Mouse (Mus musculus) CH12.LX (cell line): ENCODE results near the gene Arhgef28.

Experiments
- BHLHE40 ChIP-seq: IDR thresholded peaks from 2 replicates; pipeline ENCODE4 v1.6.1; 2011; ENCODE audit warnings: mild to moderate bottlenecking, low read depth, low read length, improper control_type of control experiment
- CHD2 ChIP-seq: IDR thresholded peaks from 2 replicates; pipeline ENCODE4 v1.6.1; 2011; ENCODE audit warnings: low read length, improper control_type of control experiment
- CTCF ChIP-seq, 2 experiments: IDR thresholded peaks in 1 of 2; conservative IDR thresholded peaks in 1 of 2; 2 replicates each; pipeline ENCODE4 v1.5.1; 2011 to 2012; ENCODE audit warnings: low read depth in 2 of 2, low read length in 2 of 2, improper control_type of control experiment in 1 of 2, inconsistent platforms in 1 of 2, mild to moderate bottlenecking in 1 of 2, moderate library complexity in 1 of 2
- EP300 ChIP-seq: IDR thresholded peaks from 2 replicates; pipeline ENCODE4 v1.6.1; 2011; ENCODE audit warnings: low read length, improper control_type of control experiment
- ETS1 ChIP-seq: conservative IDR thresholded peaks from 2 replicates; pipeline ENCODE4 v1.6.1; 2012; ENCODE audit warnings: low read depth, mild to moderate bottlenecking, inconsistent platforms, low read length, improper control_type of control experiment, moderate library complexity
- JUND ChIP-seq: conservative IDR thresholded peaks from 2 replicates; pipeline ENCODE4 v1.6.1; 2011; ENCODE audit warnings: low read depth, low read length, improper control_type of control experiment
- MYC ChIP-seq: IDR thresholded peaks from 2 replicates; pipeline ENCODE4 v1.6.1; 2011; ENCODE audit warnings: low read depth, mild to moderate bottlenecking, improper control_type of control experiment, low read length
- PAX5 ChIP-seq: IDR thresholded peaks from 2 replicates; pipeline ENCODE4 v1.6.1; 2012; ENCODE audit warnings: low read length, inconsistent platforms, mixed read lengths
- POLR2A ChIP-seq: IDR thresholded peaks from 2 replicates; pipeline ENCODE4 v1.6.1; 2011; ENCODE audit warnings: low read depth, mild to moderate bottlenecking, improper control_type of control experiment, low read length
- RAD21 ChIP-seq: IDR thresholded peaks from 2 replicates; pipeline ENCODE4 v1.6.1; 2011; ENCODE audit warnings: low read depth, mild to moderate bottlenecking, low read length, improper control_type of control experiment, moderate library complexity
- SMC3 ChIP-seq: IDR thresholded peaks from 2 replicates; pipeline ENCODE4 v1.6.1; 2011; ENCODE audit warnings: low read depth, low read length, improper control_type of control experiment
- TCF12 ChIP-seq: IDR thresholded peaks from 2 replicates; pipeline ENCODE4 v1.6.1; 2014; ENCODE audit warnings: low read depth, mild to moderate bottlenecking, inconsistent platforms, low read length, improper control_type of control experiment
- USF1 ChIP-seq: IDR thresholded peaks from 2 replicates; pipeline ENCODE4 v1.6.1; 2014; ENCODE audit warnings: low read depth, mild to moderate bottlenecking, inconsistent platforms, low read length, improper control_type of control experiment

- TF ChIP-seq POLR2A = no peak
- TF ChIP-seq RAD21 = no peak
- TF ChIP-seq JUND = no peak
- no peak for TF ChIP-seq CHD2
- no peak for TF ChIP-seq TCF12
- no peak for TF ChIP-seq EP300
- no peak for TF ChIP-seq MYC
- no peak for TF ChIP-seq SMC3
- no peak for TF ChIP-seq BHLHE40
- no peak for TF ChIP-seq CTCF (conservative IDR thresholded peaks at IDR 0.05 in 1 of 2, IDR thresholded peaks at IDR 0.05 in 1 of 2; ENCODE audit: low read depth in 2 of 2, low read length in 2 of 2)
- TF ChIP-seq USF1 = no peak
- no peak for TF ChIP-seq PAX5
- no peak for TF ChIP-seq ETS1
Measured at GRCm38 (mm10) chr13:97883629-97884028, 322.6 kb downstream of the Arhgef28 start.
